In the genomic region with DNA sequence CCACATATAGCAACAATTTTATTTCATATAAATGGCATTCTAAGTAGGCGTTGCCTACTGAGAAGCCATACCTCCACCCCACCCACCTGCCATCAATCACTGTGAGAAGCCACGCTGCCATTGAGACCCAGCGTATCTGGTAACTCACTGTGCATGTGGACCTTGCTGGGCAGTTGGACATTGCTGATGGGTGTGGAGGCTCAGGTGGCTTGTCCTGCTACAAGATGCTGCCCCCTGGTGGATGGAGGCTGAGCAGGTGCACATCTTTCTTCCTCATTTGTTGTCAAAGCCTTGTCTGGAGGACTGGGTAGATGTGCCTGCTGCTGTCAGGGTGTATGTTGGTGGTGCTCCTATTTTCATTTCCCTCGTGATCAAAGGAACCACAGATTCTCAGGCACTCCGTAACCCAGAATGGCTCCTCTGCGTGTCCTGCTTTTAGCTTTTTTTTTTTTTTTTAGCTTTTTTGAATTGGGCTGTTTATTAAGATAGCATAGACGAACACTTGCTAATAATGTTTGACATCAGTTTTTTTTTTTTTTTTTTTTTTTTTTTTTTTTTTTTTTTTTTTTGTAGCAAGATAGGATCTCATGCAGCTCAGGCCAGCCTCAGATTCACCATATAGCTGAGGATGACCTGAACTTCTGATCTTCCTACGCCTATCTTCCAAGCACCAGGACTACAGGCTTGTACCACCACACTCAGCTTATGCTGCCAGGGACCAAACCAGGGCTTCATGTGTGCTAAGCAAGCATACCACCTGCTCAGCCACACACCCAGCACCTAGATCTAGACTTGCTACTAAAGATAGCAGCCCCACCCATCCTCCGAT, we compare ENCODE assay signal across 8 mouse cellular contexts. TPM values are rescaled to one million over a fixed set of nuclear protein-coding genes. Genes with fewer than 3 reads are reported as not detected.
DNase-seq lines count a peak whose midpoint lies in the region; ATAC-seq lines count a peak whose summit lies in the region.

No protein-coding gene starts in this region.

- peaks cover 33% of the 10 kb centered on the region for H3K36me3 ChIP-seq in neural tube, embryonic 15.5 days
- peaks cover 23% of the 10 kb centered on the region for H3K36me3 ChIP-seq in lung, embryonic 15.5 days

- 69% methylated on average over 9 of the region's 9 CpGs for whole genome bisulfite sequencing in neural tube, embryonic 15.5 days
- 64% methylated on average over 9 of the region's 9 CpGs for WGBS in lung, embryonic 15.5 days

- ATAC-seq in neural tube, embryonic 15.5 days (ENCODE audit: low FRiP score) = no peak
- ATAC-seq in frontal cortex, adult (ENCODE audit: low TSS enrichment) = peak; percentile 42; the same call in 1 of the 2 replicates
- ATAC-seq in lung, embryonic 15.5 days (ENCODE audit: borderline replicate concordance, extremely low read depth, low FRiP score, low TSS enrichment) = 0 out of 2 replicates have a peak, but pooled peaks have one; percentile 16

- H3K4me2 ChIP-seq in neural tube, embryonic 15.5 days = no peak overlapping the region
- no peak overlapping the region for H3K4me2 ChIP-seq in lung, embryonic 15.5 days

- H3K9me3 ChIP-seq in neural tube, embryonic 15.5 days (replicated peaks) = no peaks in the 10 kb centered on the region
- H3K9me3 ChIP-seq in lung, embryonic 15.5 days = no peaks in the 10 kb centered on the region

- no peak overlapping the region for H3K4me3 ChIP-seq in neural tube, embryonic 15.5 days (replicated peaks)
- no peak overlapping the region for H3K4me3 ChIP-seq in lung, embryonic 15.5 days

- H3K4me1 ChIP-seq in neural tube, embryonic 15.5 days = no peaks in the 10 kb centered on the region
- no peaks in the 10 kb centered on the region for H3K4me1 ChIP-seq in lung, embryonic 15.5 days

- no peak overlapping the region for H3K27ac ChIP-seq in neural tube, embryonic 15.5 days (replicated peaks)
- no peak overlapping the region for H3K27ac ChIP-seq in lung, embryonic 15.5 days

- no peaks in the 10 kb centered on the region for H3K27me3 ChIP-seq in neural tube, embryonic 15.5 days (replicated peaks)
- no peaks in the 10 kb centered on the region for H3K27me3 ChIP-seq in lung, embryonic 15.5 days

- H3K9ac ChIP-seq in neural tube, embryonic 15.5 days (replicated peaks) = no peak overlapping the region
- H3K9ac ChIP-seq in lung, embryonic 15.5 days = no peak overlapping the region

- peak; percentile 57 for DNase-seq in neural tube, embryonic 10.5 days (ENCODE audit: extremely low spot score, low spot score)
- peak; percentile 66 for DNase-seq in c-Kit-positive CD71-negative TER-119-negative erythroid progenitor cells, embryonic 14.5 days (ENCODE audit: low read depth)
- peak; percentile 29 to 79 for DNase-seq in layer of hippocampus, adult 18-20 months (ENCODE audit: low spot score in 2 of 2)
- peak; percentile 55 for DNase-seq in right cerebral cortex, adult 18-20 months
- peak; percentile 70 for DNase-seq in urinary bladder, postnatal 25 days (ENCODE audit: low spot score)

RNA-seq across cellular contexts. Expression of gene Lrpap1, which starts 16.6 kb away (rescaled TPM):
- polyA plus RNA-seq in neural tube, embryonic 15.5 days (2015; fragmentation: Nextera tagmentation; extraction: Ambion mirVana) = 150 and 155 TPM in 2 replicates
- total RNA-seq in layer of hippocampus, adult 18-20 months (2021) = 100 to 1,000 TPM; 142 to 166 TPM
- 130 and 145 TPM in 2 replicates for polyA plus RNA-seq in lung, embryonic 15.5 days (2015; fragmentation: Nextera tagmentation; extraction: Ambion mirVana)

RNA-seq across cellular contexts. Expression of gene Dok7, which starts 32.4 kb away (rescaled TPM):
- polyA plus RNA-seq in neural tube, embryonic 15.5 days (2015; fragmentation: Nextera tagmentation; extraction: Ambion mirVana) = 7.4 and 10.5 TPM in 2 replicates
- total RNA-seq in layer of hippocampus, adult 18-20 months (2021) = 10 to 100 TPM; 19.0 to 21.5 TPM
- 1.6 and 2.6 TPM in 2 replicates for polyA plus RNA-seq in lung, embryonic 15.5 days (2015; fragmentation: Nextera tagmentation; extraction: Ambion mirVana)

RNA-seq across cellular contexts. Expression of gene Hgfac, which starts 47.7 kb away (rescaled TPM):
- polyA plus RNA-seq in neural tube, embryonic 15.5 days (2015; fragmentation: Nextera tagmentation; extraction: Ambion mirVana) = 0.46 and 1.4 TPM in 2 replicates
- total RNA-seq in layer of hippocampus, adult 18-20 months (2021) = 1 to 10 TPM; 1.0 to 2.2 TPM
- 0.56 and 1.8 TPM in 2 replicates for polyA plus RNA-seq in lung, embryonic 15.5 days (2015; fragmentation: Nextera tagmentation; extraction: Ambion mirVana)
